In the genomic region with DNA sequence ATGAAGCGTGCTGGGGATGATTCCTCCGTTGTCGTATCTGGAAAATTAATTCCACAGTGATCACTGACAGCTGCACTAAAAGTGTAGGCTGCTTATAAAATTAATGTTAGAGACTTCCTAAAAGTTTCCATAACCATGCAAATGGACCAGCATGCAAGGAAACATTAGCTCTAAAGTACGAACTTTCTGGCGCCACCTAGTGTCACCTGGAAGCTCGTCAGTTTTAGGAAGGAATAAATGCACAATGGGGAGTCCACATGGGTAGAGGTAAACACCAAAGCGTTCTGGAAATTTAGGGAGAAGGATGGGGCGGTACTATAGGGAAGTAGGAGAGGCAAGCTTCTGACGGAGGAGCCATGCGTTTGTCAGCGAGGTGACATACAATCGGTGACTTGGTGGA, we compare ENCODE assay signal across 9 mouse cellular contexts. TPM values are rescaled to one million over a fixed set of nuclear protein-coding genes. Genes with fewer than 3 reads are reported as not detected.
DNase-seq lines count a peak whose midpoint lies in the region; TF ChIP-seq lines count a peak whose summit lies in the region.
"Had no signal": no experiment of that assay in that cellular context is flagged by ENCODE, and none has a peak within 500 bp of the region (broad histone marks: within the 10 kb centered on the region; RNA-seq: fewer than 3 reads in every experiment).

No protein-coding gene starts in this region.

- peaks cover 41% of the 10 kb centered on the region for H3K9me3 ChIP-seq in E14TG2a.4 (ENCODE audit: low read length)
- H3K9me3 ChIP-seq: stomach, embryonic 15.5 days had no signal

- H3K36me3 ChIP-seq in E14TG2a.4 (ENCODE audit: insufficient read depth, low read length): no peaks in the 10 kb centered on the region
- H3K36me3 ChIP-seq: stomach, embryonic 15.5 days had no signal

- no peaks in the 10 kb centered on the region for H3K27me3 ChIP-seq in E14TG2a.4 (ENCODE audit: insufficient read depth, low read length)
- H3K27me3 ChIP-seq: stomach, embryonic 15.5 days had no signal

- no peak overlapping the region for H3K4me3 ChIP-seq in left cerebral cortex, adult 2 months
- no peak overlapping the region for H3K4me3 ChIP-seq in E14TG2a.4 (replicated peaks; ENCODE audit: low read length)
- H3K4me3 ChIP-seq: stomach, embryonic 15.5 days had no signal

- no peak overlapping the region for H3K27ac ChIP-seq in left cerebral cortex, adult 2 months
- H3K27ac ChIP-seq: stomach, embryonic 15.5 days had no signal

- TF ChIP-seq CTCF in left cerebral cortex, adult 2 months (IDR thresholded peaks at IDR 0.05): peak; percentile 51
- TF ChIP-seq CTCF in E14TG2a.4 (conservative IDR thresholded peaks at IDR 0.05; ENCODE audit: low read length): peak; percentile 50

- intact Hi-C loops in left cerebral cortex, adult 2 months (cut with DNase I): no loop called here

- no peaks in the 10 kb centered on the region for H3K4me1 ChIP-seq in E14TG2a.4 (replicated peaks; ENCODE audit: low read depth, low read length)
- H3K4me1 ChIP-seq: stomach, embryonic 15.5 days had no signal

- DNase-seq in cerebellum, postnatal 14 days: peak; percentile 20 to 28
- DNase-seq in cerebellum, adult 9-11 months: no peak
- DNase-seq in left cerebral cortex, adult 2 months (ENCODE audit: extremely low spot score in 1 of 2, low spot score in 2 of 2): no peak
- DNase-seq in left cerebral cortex, adult 8-10 months (ENCODE audit: low spot score in 2 of 2): no peak
- peak; percentile 32 for DNase-seq in kidney, postnatal 14 days
- DNase-seq in gastrocnemius, postnatal 4 days (ENCODE audit: low spot score in 2 of 2): no peak
- no peak for DNase-seq in B cell, adult 2 months

RNA-seq across cellular contexts. Expression of gene BC048671, which starts 12.8 kb away (rescaled TPM):
- not detected for total RNA-seq in left cerebral cortex, adult 2 months (2021)
- not detected for total RNA-seq in left cerebral cortex, adult 8-10 months (2022)
- total RNA-seq in gastrocnemius, postnatal 4 days (2021): not detected

RNA-seq across cellular contexts. Expression of gene Chst13, which starts 36.7 kb away (rescaled TPM):
- not detected for total RNA-seq in left cerebral cortex, adult 2 months (2021)
- under 1 TPM in 1 of 4 experiments, not detected in 3; 0.22 TPM for total RNA-seq in left cerebral cortex, adult 8-10 months (2022)
- total RNA-seq in gastrocnemius, postnatal 4 days (2021): not detected

RNA-seq across cellular contexts. Expression of gene Vmn1r54, which starts 42.2 kb away (rescaled TPM):
- total RNA-seq in left cerebral cortex, adult 2 months (2021): not detected
- not detected for total RNA-seq in left cerebral cortex, adult 8-10 months (2022)
- total RNA-seq in gastrocnemius, postnatal 4 days (2021): not detected

RNA-seq across cellular contexts. Expression of gene Uroc1, which starts 44.8 kb away (rescaled TPM):
- not detected for total RNA-seq in left cerebral cortex, adult 2 months (2021)
- total RNA-seq in left cerebral cortex, adult 8-10 months (2022): not detected
- total RNA-seq in gastrocnemius, postnatal 4 days (2021): under 1 TPM; 0.07 to 0.57 TPM

Comparison
In these comparisons a context has a peak if more than half of its experiments do, and no peak if none do; other contexts are left out.
1. DNase-seq: peak in cerebellum, postnatal 14 days (2 of 2) and kidney, postnatal 14 days (single experiment); none in cerebellum, adult 9-11 months (single experiment), left cerebral cortex, adult 2 months (0 of 2), left cerebral cortex, adult 8-10 months (0 of 2), gastrocnemius, postnatal 4 days (0 of 2) and B cell, adult 2 months (0 of 2).